Mouse (Mus musculus): ENCODE results near the gene Tbk1. TPM values are rescaled to one million over a fixed set of nuclear protein-coding genes. Genes with fewer than 3 reads are reported as not detected.

The Tbk1 gene
- total RNA-seq, 1 experiment: 25.7 TPM

DNA sequence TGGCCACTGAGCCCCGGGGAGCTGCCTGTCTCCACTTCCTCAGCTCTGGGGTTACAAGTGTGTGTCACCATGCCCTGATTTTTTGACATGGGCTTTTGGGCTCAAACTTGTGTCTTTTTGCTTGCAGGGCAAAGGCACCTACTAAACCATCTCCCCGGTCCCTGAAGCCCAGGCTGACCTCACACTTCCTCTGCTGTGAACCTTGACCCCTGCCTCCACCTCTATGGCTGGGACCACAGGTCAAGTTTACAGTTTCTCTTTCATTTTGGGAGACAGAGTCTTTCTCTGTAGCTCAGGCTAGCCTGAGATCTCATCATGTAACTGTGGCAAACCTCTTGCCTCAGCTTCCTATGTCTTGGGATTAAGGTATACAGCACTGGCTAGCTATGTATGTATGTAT, 66.9 kb downstream of the Tbk1 start:
- TF ChIP-seq ZC3H11A (IDR thresholded peaks at IDR 0.05; ENCODE audit: borderline replicate concordance, low read depth, low read length) (no peak), CHD2 (IDR thresholded peaks at IDR 0.05; ENCODE audit: low read depth, low read length) (no peak), ZNF384 (IDR thresholded peaks at IDR 0.05; ENCODE audit: low read depth, low read length) (no peak), MAFK (IDR thresholded peaks at IDR 0.05; ENCODE audit: insufficient read depth, low read depth, low read length) (no peak), HCFC1 (IDR thresholded peaks at IDR 0.05; ENCODE audit: borderline replicate concordance, insufficient read depth, low read length) (no peak)
- no peak for DNase-seq (ENCODE audit: low read depth, low spot score)
- H3K27ac ChIP-seq (ENCODE audit: insufficient read depth, low read depth, low read length, poor library complexity, severe bottlenecking): no peak overlapping the region
- no peak overlapping the region for H3K4me3 ChIP-seq (ENCODE audit: insufficient read depth in 1 of 2, low read depth in 1 of 2, low read length in 2 of 2, poor library complexity in 1 of 2, severe bottlenecking in 1 of 2)
- in situ Hi-C loops (cut with MboI; ENCODE audit: low sequenced_read_pairs in 2 of 2, unreplicated experiment in 2 of 2): no loop called here
- no peaks in the 10 kb centered on the region for H3K36me3 ChIP-seq (ENCODE audit: control insufficient read depth, insufficient read depth, low read length, poor library complexity, severe bottlenecking)
- peaks cover 0 to 7% of the 10 kb centered on the region in 2 experiments; a peak in 1 of 4 replicates for H3K4me1 ChIP-seq (ENCODE audit: control insufficient read depth in 2 of 2, insufficient read depth in 2 of 2, low read length in 2 of 2, poor library complexity in 1 of 2)
- no peaks in the 10 kb centered on the region for H3K9me3 ChIP-seq (ENCODE audit: control insufficient read depth, insufficient read depth, low read depth, low read length)
- no peak overlapping the region for H3K9ac ChIP-seq (ENCODE audit: insufficient read depth, low read depth, low read length, poor library complexity, severe bottlenecking)

DNA sequence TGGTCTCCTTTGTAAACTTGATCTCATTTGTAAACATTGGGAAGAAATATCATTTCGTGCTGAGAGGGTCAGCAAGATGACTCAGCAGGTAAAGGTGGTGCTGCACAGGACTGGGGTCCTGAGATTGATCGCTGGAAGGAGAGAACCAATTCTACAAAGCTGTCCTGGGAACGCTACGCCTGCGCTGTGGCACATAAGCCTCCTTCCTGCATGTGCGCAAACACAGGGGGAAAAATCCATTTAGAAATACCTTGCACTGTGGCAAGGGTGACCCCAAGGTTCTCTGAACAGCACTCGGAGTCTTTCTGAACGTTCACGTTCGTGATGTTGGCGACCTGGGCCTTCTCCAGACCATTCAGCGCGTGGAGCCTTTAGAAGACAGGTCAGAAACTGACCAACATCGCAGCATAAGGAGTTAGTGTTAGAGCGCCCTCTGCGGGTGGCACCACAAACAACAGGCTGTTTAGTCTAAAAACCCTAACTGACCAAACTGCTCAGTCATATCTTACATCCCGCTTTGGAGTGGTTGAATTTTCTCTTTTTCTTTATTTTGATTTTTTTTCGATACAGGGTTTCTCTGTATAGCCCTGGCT, 70.5 kb downstream of the Tbk1 start:
- TF ChIP-seq CHD2 (IDR thresholded peaks at IDR 0.05; ENCODE audit: low read depth, low read length) (no peak), ZNF384 (IDR thresholded peaks at IDR 0.05; ENCODE audit: low read depth, low read length) (0 out of 2 replicates have a peak, but pooled peaks have one; percentile 32), ZC3H11A (IDR thresholded peaks at IDR 0.05; ENCODE audit: borderline replicate concordance, low read depth, low read length) (peak; percentile 62; the same call in 1 of the 2 replicates), MAFK (IDR thresholded peaks at IDR 0.05; ENCODE audit: insufficient read depth, low read depth, low read length) (no peak)
- Histone ChIP-seq H3K9me3 (ENCODE audit: control insufficient read depth, insufficient read depth, low read depth, low read length) (no peaks in the 10 kb centered on the region), H3K27ac (ENCODE audit: insufficient read depth, low read depth, low read length, poor library complexity, severe bottlenecking) (no peak overlapping the region), H3K36me3 (ENCODE audit: control insufficient read depth, insufficient read depth, low read length, poor library complexity, severe bottlenecking) (no peaks in the 10 kb centered on the region), H3K4me1 (ENCODE audit: control insufficient read depth in 2 of 2, insufficient read depth in 2 of 2, low read length in 2 of 2, poor library complexity in 1 of 2) (peaks cover 0 to 5% of the 10 kb centered on the region in 2 experiments; a peak in 1 of 4 replicates), H3K9ac (ENCODE audit: insufficient read depth, low read depth, low read length, poor library complexity, severe bottlenecking) (peak overlapping the region; percentile 18; the same call in 1 of the 2 replicates), H3K4me3 (ENCODE audit: insufficient read depth in 1 of 2, low read depth in 1 of 2, low read length in 2 of 2, poor library complexity in 1 of 2, severe bottlenecking in 1 of 2) (peak overlapping the region; percentile 21 to 43; a peak in 3 of 4 replicates)
- in situ Hi-C loops (cut with MboI; ENCODE audit: low sequenced_read_pairs in 2 of 2, unreplicated experiment in 2 of 2): no loop called here
- DNase-seq (ENCODE audit: low read depth, low spot score): peak; percentile 79

- TF ChIP-seq ZNF384 (IDR thresholded peaks at IDR 0.05; ENCODE audit: low read depth, low read length) (no peak), HCFC1 (IDR thresholded peaks at IDR 0.05; ENCODE audit: borderline replicate concordance, insufficient read depth, low read length) (no peak), ZC3H11A (IDR thresholded peaks at IDR 0.05; ENCODE audit: borderline replicate concordance, low read depth, low read length) (no peak), MAFK (IDR thresholded peaks at IDR 0.05; ENCODE audit: insufficient read depth, low read depth, low read length) (no peak), CHD2 (IDR thresholded peaks at IDR 0.05; ENCODE audit: low read depth, low read length) (no peak)
- Histone ChIP-seq H3K4me3 (ENCODE audit: insufficient read depth in 1 of 2, low read depth in 1 of 2, low read length in 2 of 2, poor library complexity in 1 of 2, severe bottlenecking in 1 of 2) (peak overlapping the region; percentile 7 to 13; a peak in 2 of 4 replicates), H3K9ac (ENCODE audit: insufficient read depth, low read depth, low read length, poor library complexity, severe bottlenecking) (no peak overlapping the region), H3K9me3 (ENCODE audit: control insufficient read depth, insufficient read depth, low read depth, low read length) (no peaks in the 10 kb centered on the region), H3K4me1 (ENCODE audit: control insufficient read depth in 2 of 2, insufficient read depth in 2 of 2, low read length in 2 of 2, poor library complexity in 1 of 2) (peaks cover 3 to 10% of the 10 kb centered on the region in 2 experiments; a peak in 3 of 4 replicates), H3K27ac (ENCODE audit: insufficient read depth, low read depth, low read length, poor library complexity, severe bottlenecking) (no peak overlapping the region), H3K36me3 (ENCODE audit: control insufficient read depth, insufficient read depth, low read length, poor library complexity, severe bottlenecking) (no peaks in the 10 kb centered on the region)
- no peak for DNase-seq (ENCODE audit: low read depth, low spot score)
- in situ Hi-C loops (cut with MboI; ENCODE audit: low sequenced_read_pairs in 2 of 2, unreplicated experiment in 2 of 2): no loop called here
Measured at GRCm38 (mm10) chr10:121509751-121510643, 76.6 kb downstream of the Tbk1 start.

- H3K9me3 ChIP-seq (ENCODE audit: control insufficient read depth, insufficient read depth, low read depth, low read length): no peaks in the 10 kb centered on the region
- H3K9ac ChIP-seq (ENCODE audit: insufficient read depth, low read depth, low read length, poor library complexity, severe bottlenecking): no peak overlapping the region
- TF ChIP-seq MAFK (IDR thresholded peaks at IDR 0.05; ENCODE audit: insufficient read depth, low read depth, low read length) (no peak), HCFC1 (IDR thresholded peaks at IDR 0.05; ENCODE audit: borderline replicate concordance, insufficient read depth, low read length) (no peak), ZC3H11A (IDR thresholded peaks at IDR 0.05; ENCODE audit: borderline replicate concordance, low read depth, low read length) (no peak), CHD2 (IDR thresholded peaks at IDR 0.05; ENCODE audit: low read depth, low read length) (no peak)
- H3K4me1 ChIP-seq (ENCODE audit: control insufficient read depth in 2 of 2, insufficient read depth in 2 of 2, low read length in 2 of 2, poor library complexity in 1 of 2): peaks cover 6 to 10% of the 10 kb centered on the region in 2 experiments
- no peak overlapping the region for H3K27ac ChIP-seq (ENCODE audit: insufficient read depth, low read depth, low read length, poor library complexity, severe bottlenecking)
- H3K36me3 ChIP-seq (ENCODE audit: control insufficient read depth, insufficient read depth, low read length, poor library complexity, severe bottlenecking): no peaks in the 10 kb centered on the region
- DNase-seq (ENCODE audit: low read depth, low spot score): no peak
- in situ Hi-C loops (cut with MboI; ENCODE audit: low sequenced_read_pairs in 2 of 2, unreplicated experiment in 2 of 2): no loop called here
- no peak overlapping the region for H3K4me3 ChIP-seq (ENCODE audit: insufficient read depth in 1 of 2, low read depth in 1 of 2, low read length in 2 of 2, poor library complexity in 1 of 2, severe bottlenecking in 1 of 2)
Measured at GRCm38 (mm10) chr10:121507755-121508544, 78.6 kb downstream of the Tbk1 start.

Data from ES-E14 (cell line).